Mouse (Mus musculus): ENCODE results near the gene Atg9b.

The Atg9b gene

DNA sequence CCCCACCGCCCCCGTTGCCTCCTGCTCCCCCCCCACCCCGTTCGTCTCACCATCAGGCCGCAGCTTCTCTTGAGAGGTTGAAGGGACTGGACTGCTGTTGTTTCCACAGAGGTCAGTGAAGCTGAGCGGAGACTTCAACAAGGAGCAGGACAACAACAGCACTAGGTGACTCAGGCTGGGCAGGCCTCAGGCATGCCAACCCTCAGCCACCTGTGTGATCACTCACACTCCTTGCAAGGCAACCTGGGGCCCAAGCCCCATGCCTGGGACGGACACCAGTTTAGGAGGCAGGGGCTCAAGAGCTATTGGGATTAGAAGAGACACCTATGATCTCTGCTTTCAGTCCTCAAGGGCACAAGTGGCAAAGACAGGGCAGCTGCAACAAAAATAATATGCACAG, at the start of gene Atg9b:
Gene Atg9b (minus strand): TSS at position 280 of the 400 bp plus-strand sequence.
- DNase-seq, result no peak

DNA sequence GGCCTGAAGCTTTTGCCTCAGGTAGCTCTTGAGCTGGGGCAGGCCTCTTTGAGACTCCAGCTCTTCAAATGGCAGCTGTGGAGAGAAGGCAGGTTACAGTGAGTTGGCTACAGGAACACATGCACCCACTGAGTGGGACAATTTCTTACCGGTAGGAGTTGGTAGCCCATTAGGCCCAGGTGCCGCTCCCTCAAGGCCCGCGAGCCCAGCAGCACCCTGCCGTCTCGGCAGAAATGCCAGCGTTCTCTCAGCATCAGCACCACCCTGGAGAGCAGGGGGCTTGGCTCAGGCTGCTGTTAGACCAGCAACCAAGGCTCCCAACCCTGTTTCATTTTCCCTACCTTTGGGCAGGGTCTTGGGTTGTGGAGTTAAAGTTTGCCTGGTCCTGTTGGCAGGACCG, 49.2 kb upstream of the Atg9b start:
- DNase-seq, result no peak

DNA sequence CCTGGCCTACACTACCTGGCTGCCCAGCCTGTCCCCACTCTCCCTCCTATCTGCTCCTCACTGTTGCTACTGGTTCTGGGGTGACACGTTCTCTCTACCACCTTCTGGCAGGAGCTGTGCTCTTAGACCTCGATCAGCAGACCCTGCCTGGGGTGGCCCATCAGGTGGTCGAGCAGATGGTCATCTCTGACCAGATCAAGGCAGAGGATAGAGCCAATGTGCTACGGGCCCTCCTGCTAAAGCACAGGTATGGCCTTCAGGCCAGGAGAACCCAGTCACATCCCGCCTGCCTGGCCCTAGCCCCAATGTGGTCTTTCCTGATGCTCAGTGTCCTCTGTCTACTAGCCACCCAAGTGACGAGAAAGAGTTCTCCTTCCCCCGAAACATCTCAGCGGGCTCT, 42.0 kb upstream of the Atg9b start:
- DNase-seq, result no peak

GRCm38 (mm10) chr5:24428596-24428995, 36.7 kb upstream of the Atg9b start:
- DNase-seq, result no peak

DNA sequence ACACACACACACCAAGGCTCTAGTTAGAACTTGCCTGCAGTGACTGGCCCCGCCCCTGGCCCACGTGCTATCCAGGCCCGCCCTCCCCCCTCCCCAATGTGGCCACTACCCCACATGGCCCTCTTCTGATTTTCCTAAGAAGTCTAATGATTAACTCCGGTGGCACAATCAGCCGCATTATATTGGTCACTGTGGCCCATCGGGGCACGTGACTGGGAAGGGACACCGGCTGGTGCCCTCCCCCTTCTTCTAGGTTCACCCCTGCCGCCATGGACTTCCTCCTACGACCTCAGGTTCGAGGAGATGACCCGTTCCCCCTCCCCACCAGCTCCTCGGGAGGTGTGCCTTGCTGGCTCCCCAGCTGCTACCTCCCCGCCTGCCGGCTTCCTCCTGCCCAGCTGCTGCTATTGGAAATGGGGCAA, 36.0 kb upstream of the Atg9b start:
- DNase-seq, result peak; percentile 79

DNA sequence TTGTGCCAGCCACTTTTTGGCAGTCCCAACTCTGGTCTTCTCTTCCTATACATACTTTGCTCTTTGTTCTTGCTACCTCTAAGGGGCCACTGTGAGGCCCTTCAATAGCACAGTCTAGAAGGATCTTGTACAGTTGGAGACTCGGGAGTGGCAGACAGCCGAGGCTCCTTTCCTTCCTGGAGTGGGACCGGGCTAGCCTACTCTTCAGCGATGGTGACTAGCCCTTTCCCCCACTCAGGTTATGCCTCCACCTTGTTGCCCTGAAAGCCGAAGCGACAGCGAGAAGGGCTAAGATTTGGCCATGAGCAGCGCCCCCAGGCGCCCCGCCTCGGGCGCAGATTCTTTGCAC, 35.3 kb upstream of the Atg9b start:
- no peak for DNase-seq

DNA sequence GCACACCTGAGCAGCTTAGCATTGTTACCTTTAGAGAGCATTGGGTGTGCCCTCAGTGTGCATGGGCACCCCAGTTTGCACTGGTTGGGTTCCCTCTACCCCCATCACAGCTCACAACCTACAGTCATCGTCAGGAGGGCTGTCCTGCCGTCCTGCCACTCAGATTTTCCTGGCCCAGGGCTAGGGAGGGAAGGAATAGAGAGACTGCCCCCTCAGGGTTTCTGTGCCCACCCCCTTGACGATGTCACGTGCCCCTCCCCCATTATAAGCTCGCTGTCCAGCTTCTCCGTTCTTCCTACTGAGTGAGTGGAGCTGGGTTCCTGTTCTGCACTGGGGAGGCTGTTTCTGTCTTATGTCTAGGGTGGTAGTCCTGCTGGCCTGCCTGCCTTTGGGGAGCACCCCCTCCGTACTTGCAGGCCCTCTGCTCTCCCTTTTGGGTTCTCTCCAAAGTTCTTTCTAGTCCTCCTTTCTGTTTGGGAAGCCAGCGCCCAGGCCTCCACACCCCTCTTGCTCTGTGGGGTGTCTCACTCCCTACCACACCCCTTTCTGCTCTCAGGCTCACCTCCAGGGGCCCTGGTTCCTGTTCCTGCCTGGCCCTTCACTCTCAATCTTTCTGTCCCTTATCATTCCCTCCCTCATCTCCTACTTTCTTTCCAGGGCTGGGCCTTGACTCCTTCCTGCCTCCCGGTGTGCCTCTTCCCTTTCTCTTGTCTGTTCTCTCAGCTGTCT, 34.8 kb upstream of the Atg9b start:
- DNase-seq, result no peak

DNA sequence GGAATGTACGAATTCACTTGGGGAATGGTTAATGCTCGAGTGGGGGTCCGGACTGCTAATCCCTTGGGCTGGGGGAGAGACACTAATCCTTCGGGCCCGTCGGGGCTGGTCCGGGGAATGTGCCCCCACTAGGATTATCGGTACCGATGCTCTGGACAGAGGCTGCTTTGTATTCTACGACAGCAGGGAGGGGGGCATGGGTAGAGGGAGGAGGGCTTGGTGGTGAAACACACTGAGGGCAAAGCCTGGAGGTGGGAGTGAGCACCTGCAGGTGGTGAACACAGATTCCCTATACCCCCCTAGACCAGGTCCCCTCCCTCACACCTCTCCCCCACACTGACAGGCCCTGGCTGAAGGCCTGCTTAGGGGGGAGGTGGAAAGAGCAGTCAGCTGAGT, 34.1 kb upstream of the Atg9b start:
- no peak for DNase-seq

DNA sequence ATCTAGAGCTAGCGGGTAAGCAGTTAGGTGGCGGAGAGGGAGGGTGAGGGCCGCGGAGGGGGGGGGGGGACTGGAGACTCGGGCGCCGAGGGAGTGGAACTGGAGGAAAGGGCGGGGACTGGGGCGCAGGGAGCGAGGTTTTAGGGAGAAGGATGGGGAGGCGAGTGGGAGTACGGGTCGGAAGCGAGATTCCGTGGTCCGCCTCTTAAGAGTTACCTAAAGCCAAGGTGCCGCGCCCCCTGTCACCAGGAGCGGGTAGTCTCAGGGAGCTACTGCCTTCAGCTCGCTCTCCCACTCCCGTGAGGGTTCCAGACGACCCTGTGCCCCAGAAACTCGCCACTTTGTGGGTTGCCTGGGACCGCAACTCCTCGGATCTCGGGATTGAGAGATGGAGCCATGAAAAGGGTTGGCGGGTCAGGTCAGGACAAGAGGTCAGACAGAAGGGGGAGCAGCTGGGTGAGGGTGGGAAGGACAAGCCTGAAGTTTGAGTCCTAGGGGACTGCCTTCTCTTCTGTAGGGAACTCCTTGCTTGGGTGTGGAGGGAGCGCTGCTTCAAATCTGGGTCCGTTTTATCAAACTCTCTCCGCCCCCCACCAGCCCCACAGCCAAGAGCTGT, 33.6 kb upstream of the Atg9b start:
- DNase-seq, result peak; percentile 59

- DNase-seq, result peak; percentile 88
Measured at GRCm38 (mm10) chr5:24424861-24425411, 33.0 kb upstream of the Atg9b start.

GRCm38 (mm10) chr5:24424004-24424781, 32.2 kb upstream of the Atg9b start:
- peak; percentile 64 for DNase-seq

- DNase-seq, result peak; percentile 99
Measured at GRCm38 (mm10) chr5:24423129-24424003, 31.4 kb upstream of the Atg9b start, which contains the start of the genes Cdk5 and Slc4a2. Gene Cdk5, minus strand, starts transcription at chr5:24423530. Gene Slc4a2, plus strand, starts transcription at chr5:24423837.

GRCm38 (mm10) chr5:24420381-24420780, 28.4 kb upstream of the Atg9b start:
- DNase-seq, result no peak

DNA sequence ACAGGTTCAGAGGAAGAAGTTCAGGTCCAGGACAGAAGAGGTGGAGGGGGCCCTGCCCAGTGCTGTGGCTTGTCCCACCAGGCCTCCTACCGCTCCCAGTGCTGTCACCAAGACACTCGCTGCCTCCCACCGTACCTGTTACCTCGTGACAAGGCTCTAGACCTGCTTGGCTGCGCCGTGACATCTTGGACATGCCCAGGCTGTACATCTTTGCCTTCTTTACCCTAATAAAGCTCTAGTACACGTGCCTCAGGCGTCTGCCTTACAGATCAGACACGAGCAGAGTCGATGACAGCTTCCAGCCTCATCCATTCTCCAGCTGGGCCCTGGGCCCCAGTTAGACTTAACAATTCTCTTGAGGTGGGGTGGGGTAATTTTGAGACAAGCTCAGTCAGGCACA, 25.6 kb upstream of the Atg9b start:
- DNase-seq, result no peak

DNA sequence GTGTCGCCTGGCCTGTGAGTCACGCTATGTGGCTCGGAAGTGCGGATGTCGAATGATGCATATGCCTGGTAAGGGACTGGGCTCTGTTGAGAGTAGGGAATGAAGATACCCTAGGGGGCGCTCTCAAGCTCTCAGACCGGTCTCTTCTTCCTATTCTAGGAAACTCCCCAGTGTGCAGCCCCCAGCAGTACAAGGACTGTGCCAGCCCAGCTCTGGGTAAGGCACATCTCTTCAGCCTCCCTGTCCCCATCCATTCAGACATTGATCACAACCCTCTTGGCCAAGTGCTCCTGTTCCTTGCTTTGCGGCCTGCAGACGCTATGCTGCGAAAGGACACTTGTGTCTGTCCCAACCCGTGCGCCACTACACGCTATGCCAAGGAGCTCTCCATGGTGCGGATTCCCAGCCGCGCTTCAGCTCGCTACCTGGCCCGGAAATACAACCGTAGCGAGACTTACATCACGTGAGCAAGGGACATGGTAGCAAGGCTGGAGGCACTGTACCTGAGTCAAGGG, 24.3 kb upstream of the Atg9b start:
- peak; percentile 88 for DNase-seq

DNA sequence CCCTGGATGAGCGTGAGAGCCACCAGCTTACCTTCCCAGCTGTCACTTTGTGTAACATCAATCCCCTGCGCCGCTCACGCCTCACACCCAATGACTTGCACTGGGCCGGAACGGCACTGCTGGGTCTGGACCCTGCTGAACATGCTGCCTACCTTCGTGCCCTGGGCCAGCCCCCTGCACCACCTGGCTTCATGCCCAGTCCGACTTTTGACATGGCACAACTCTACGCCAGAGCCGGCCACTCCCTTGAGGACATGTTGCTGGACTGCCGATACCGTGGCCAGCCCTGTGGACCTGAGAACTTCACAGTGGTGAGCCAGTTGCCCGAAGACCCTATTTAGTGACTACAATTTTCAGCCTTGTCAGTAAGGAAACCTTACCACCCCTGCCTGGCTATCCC, 22.0 kb upstream of the Atg9b start:
- DNase-seq, result no peak

DNA sequence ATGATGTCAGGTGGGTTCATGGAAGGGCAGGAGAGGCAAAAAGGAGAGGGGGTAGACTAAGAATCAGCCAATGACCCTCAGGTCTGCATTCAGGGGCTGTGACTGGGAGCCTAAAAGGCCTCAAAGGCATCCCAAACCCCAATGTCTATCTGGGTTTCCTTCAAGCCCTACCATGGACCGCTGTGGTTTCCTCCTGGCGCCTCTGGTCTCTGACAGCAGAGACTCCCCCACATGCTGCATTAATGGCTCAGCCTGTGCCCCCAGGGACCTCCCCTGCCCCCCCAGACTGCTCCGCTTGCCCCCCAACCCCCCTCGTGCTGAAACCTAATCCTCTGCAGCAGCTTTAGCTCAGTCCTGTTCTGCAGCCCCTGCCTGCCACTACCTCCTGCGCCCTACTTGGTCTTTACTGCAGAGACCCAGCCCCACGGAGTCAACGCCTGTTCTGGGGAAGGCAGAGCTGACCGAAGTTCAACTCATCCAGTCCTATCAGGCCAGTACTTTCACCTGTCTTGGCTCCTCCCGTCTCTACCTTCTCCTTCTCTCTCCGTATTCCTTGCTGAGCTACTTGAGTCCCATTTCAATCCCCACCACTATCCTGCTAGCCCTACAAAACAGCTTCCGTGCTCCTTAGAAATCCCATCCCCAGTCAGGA, 21.2 kb upstream of the Atg9b start, which contains the start of gene Asic3:
Gene Asic3 (plus strand): TSS at position 351 of the 652 bp plus-strand sequence.
- no peak for DNase-seq

GRCm38 (mm10) chr5:24412063-24412462, 20.1 kb upstream of the Atg9b start:
- no peak for DNase-seq

DNA sequence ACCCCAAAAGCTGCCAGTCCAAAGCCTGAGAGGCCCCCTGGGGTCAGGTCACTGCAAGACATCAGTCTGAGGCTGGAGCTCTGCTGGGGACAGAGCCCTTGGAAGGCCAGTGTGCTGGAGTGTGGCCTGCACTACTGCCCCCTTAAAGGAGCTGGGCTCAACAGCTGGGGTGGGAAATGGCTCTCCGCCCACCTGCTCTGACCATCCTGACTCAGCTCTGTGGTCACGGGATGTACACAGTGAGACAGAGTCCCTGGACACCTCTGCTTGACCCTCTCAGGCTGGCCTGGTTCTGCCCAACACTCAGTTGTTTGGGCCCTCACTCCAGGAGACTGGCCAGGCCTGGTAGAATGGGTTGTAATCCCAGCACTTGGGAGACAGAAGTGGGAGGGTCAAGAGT, 17.5 kb upstream of the Atg9b start:
- DNase-seq, result no peak

DNA sequence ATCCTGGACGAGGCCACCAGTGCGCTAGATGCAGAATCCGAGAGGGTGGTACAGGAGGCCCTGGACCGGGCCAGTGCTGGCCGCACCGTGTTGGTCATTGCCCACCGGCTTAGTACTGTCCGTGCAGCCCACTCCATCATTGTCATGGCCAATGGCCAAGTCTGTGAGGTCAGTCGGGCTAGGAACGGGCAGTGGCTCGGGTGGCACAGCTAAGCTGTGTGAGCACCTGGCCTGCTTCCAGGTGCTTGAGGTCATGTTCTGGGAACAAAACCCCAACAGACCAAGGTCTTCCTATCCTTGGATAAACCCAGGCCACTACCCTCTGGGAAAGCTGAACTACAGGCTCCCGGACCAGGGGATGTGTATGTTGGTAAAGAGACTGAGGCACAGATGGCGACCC, 16.7 kb upstream of the Atg9b start:
- DNase-seq, result no peak

DNA sequence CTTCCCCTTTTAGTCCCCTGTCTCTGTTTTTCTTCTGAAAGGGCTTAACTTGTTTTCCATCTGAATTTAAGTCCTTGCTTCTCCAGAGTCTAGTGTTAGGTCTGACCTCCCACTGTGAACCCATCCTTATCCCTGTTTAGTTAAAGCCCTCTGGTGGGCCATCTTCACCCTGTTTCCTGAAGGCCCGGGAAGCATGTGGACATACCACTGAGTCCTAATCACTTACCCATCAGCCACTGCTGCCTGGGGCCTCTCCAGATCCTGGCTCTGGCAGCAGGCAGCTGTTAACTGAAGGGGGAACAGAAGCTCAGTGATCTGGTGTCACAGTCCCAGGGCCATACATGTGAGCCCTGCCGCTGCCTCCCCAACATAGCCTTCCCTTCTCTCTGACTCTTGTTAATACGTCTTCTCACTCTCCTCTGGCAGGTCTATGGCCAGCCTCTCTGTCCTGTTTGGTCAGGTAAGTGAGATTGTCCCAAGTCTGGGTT, 13.5 kb upstream of the Atg9b start:
- DNase-seq, result no peak
